Mouse (Mus musculus) cerebellum, adult 18-20 months (tissue): Measurements from ENCODE around the gene Nptx2.

Experiments used
- DNase-seq, 2 experiments: peaks; one replicate each; pipeline ENCODE4 v3.0.0; 2021

The Nptx2 gene

DNA sequence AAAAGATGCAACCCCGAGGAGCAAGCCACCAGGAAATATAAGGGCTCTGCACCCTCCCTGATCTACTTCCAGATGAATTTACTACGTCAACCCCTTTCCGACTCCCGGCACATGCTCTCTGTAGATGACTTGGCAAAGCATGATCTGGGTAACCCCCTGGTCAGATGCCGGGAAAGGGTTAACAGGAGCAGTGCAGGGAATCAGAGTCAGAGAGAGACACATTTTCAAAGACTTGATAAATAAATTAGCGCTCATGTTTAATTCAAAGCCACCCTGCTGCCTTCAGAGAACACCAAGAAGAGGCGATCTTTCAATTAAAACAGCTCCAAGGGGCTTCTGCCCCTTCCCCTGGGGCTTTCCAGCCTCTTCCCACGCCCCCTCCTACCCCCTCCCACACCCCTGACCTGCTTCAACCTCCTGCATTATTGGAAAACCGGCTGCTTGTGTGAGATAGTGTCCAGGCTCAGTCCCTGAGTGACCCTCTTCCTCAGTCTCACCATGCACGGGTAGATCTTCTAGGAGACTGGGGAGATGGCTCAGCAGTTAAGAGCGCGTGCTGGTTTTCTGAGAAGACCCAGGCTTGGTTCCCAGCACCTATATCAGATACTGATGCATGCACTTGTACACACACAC is 45.7 kb downstream of the Nptx2 start:
- DNase-seq = no peak

- DNase-seq = no peak
These were observed 49.1 kb downstream of the Nptx2 start for GRCm38 (mm10) chr5:144594796-144595195.
